Mouse (Mus musculus) limb, embryonic 10.5 days (tissue): ENCODE measurements around the gene Zmat3. TPM values are rescaled to one million over a fixed set of nuclear protein-coding genes. Genes with fewer than 3 reads are reported as not detected.

Experiments used
- DNase-seq: peaks from one replicate; pipeline ENCODE4 v3.0.0-alpha.2; 2017; ENCODE audit warnings: low spot score
- H3K27ac ChIP-seq: fragments of 300-500 bp; sonication (generic); 2 replicates; pipeline ENCODE4 v1.5.1; 2016; ENCODE audit warnings: mild to moderate bottlenecking
- H3K27me3 ChIP-seq: fragments of 300-500 bp; sonication (generic); 2 replicates; pipeline ENCODE4 v1.6.1; 2016; ENCODE audit warnings: low read depth, mild to moderate bottlenecking; ENCODE audit not compliant: poor library complexity, severe bottlenecking
- H3K36me3 ChIP-seq: fragments of 300-500 bp; sonication (generic); 2 replicates; pipeline ENCODE4 v1.6.1; 2016; ENCODE audit warnings: mild to moderate bottlenecking, moderate library complexity
- H3K4me1 ChIP-seq: fragments of 300-500 bp; sonication (generic); 2 replicates; pipeline ENCODE4 v1.6.1; 2016
- H3K4me3 ChIP-seq: fragments of 300-500 bp; sonication (generic); 2 replicates; pipeline ENCODE4 v1.5.1; 2016; ENCODE audit warnings: mild to moderate bottlenecking, moderate library complexity
- H3K9me3 ChIP-seq: fragments of 300-500 bp; sonication (generic); replicated peaks from 2 replicates; pipeline ENCODE4 v1.6.1; 2016; ENCODE audit warnings: mild to moderate bottlenecking
- WGBS: fragments of 180-500 bp; shearing (Covaris S2); methylation state at CpG from one replicate; pipeline ENCODE4 v1.1.7; 2016; 5-methylcytosine and 5-hydroxymethylcytosine counted together
- polyA plus RNA-seq: library from polyadenylated mRNA; unstranded; fragments of >200 nt; fragmentation: Nextera tagmentation; extraction: Ambion mirVana; gene quantifications from 2 replicates; pipeline ENCODE4 v1.2.1, GENCODE M21; 2016

Zmat3 gene
- polyA plus RNA-seq, 1 experiment from 2014 or later: 5.4 TPM

DNA sequence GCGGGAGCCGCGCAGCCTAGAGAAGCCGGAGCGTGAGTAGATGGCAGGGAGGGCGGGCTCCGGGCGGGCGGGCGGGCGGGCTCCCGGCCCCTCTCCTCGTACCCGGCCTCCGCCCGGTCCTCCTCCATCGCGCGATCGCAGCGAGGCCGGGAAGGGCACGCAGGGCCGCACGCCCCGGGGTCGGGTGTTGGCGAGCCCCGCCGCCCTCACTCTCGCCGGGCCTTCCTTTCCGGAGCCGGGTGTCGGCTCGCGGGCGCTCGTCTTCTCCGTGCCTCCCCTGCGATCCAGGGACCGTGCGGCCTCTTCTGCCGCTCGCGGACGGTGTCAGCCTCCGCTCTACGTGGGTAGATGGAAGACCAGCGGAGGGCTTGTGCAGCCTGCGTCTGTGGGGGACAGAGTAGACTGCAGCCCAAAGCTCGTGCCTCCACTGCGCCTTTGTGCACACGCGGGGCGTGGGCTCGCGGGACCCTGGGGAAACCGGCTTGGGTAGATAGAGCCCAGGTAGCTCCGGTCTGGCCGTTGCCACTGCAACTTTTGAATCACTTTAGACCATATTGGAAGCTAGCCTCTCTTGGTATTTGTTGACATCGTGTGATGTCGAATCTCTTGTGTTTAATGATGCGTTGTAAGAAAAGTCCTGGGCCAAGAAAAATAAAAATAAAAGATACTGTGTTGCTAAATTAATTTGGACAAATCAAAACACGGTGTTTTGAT, 31.8 kb upstream of the Zmat3 start, which contains the start of gene Pik3ca:
TSS of gene Pik3ca (plus strand) at position 211 of the 714 bp plus-strand sequence.
- peak; percentile 77 for DNase-seq
- no peaks in the 10 kb centered on the region for H3K9me3 ChIP-seq
- H3K27ac ChIP-seq: peak within 1 kb of the TSS; percentile 98
- H3K27me3 ChIP-seq: no peaks in the 10 kb centered on the region
- under 1% methylated on average over 65 of the region's 65 CpGs for WGBS
- H3K4me1 ChIP-seq: peaks cover 39% of the 10 kb centered on the region
- H3K36me3 ChIP-seq: no peaks in the 10 kb centered on the region
- peak within 1 kb of the TSS; percentile 89 for H3K4me3 ChIP-seq

DNA sequence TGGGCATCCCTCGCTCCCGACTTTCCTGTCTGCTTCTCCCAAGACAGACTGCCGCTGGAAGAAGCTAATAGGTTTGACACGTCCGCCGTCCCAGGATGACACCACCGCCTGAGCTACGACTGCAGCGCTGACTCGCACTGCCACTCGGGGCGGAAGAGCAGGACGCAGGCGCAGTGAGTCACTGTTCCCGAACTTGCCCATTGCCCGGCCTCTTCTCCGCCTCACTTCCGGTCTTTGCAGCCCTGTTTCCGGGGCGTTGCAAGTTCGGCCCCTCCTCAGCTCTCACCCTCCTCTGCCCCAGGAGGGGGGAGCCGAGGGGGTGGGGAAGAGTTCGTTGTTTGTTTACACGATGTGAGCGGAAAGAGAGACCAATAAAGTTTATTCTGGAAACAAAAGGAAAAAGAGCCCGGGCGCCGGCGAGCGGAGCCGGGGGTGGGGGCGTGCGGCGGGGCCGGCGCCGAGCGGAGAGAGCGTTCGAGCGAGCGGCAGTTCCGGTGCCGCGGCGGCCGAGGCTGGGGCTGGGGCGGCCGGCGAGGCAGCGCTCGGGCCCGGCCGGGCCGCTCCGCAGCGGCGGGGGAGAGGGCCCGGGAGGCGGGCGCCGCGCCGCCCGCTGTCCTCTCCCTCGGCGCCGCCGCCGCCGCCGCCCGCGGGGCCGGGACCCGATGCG, 31.1 kb upstream of the Zmat3 start:
- H3K36me3 ChIP-seq: no peaks in the 10 kb centered on the region
- peak overlapping the region; percentile 89 for H3K4me3 ChIP-seq
- no peaks in the 10 kb centered on the region for H3K27me3 ChIP-seq
- H3K27ac ChIP-seq: peak overlapping the region; percentile 98
- WGBS: 5% methylated on average over 73 of the region's 77 CpGs
- no peaks in the 10 kb centered on the region for H3K9me3 ChIP-seq
- DNase-seq: peak; percentile 98
- peaks cover 37% of the 10 kb centered on the region for H3K4me1 ChIP-seq

DNA sequence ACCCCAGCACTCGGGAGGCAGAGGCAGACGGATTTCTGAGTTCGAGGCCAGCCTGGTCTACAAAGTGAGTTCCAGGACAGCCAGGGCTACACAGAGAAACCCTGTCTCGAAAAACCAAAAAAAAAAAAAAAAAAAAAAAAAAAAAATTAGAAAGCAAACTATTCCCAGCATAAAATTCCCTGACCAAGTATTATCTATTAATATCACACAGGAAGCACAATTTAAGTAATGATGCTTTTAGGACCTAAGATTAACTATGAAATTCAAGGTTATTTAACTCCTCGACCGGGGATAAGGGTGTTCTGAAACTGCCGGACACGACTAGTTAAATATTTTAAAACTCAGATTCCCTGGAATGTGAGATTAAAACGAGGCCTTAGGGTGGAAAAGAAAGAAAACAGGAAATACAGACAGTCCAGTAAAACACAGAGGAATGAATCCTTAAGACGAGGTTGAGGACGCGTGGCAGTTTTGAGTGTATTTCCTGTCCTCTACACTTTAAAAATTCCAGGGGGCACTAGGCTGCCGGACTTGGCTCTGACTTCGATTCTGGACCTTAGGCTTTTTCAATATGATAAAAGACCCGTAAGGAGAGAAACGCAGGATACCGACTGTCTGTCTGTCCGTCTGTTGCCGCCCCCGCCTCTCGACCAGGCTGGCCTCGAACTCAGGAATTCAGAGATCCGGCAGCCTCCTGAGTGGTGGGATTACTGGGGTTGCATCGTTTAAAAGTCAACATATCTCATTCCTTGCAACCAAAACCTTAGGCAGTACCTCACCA, 30.1 kb upstream of the Zmat3 start:
- DNase-seq: peak; percentile 42
- Histone ChIP-seq H3K4me1 (peaks cover 32% of the 10 kb centered on the region), H3K9me3 (no peaks in the 10 kb centered on the region), H3K27me3 (no peaks in the 10 kb centered on the region), H3K4me3 (peak overlapping the region; percentile 89), H3K27ac (peak overlapping the region; percentile 98), H3K36me3 (no peaks in the 10 kb centered on the region)
- 36% methylated on average over 24 of the region's 24 CpGs for WGBS

DNA sequence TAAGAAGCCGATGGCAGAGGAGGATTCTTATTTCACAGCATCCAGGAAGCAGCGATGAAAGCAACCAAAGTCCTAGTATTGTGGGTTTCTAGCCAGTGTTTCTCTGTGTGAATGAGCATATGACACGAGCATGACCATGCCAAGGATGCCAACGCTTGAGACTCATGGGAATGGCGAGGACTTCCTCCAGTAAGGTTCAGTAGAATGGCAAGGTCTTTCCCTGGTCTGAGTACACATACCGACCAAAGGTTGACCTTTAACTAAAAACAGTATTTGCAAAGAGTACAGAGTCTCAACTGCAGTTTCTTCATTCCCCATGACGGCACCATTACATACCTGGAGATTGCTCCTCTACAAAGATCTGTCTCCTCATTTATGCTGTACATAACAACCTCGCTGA, 28.2 kb upstream of the Zmat3 start:
- Histone ChIP-seq H3K27me3 (no peaks in the 10 kb centered on the region), H3K9me3 (no peaks in the 10 kb centered on the region)

DNA sequence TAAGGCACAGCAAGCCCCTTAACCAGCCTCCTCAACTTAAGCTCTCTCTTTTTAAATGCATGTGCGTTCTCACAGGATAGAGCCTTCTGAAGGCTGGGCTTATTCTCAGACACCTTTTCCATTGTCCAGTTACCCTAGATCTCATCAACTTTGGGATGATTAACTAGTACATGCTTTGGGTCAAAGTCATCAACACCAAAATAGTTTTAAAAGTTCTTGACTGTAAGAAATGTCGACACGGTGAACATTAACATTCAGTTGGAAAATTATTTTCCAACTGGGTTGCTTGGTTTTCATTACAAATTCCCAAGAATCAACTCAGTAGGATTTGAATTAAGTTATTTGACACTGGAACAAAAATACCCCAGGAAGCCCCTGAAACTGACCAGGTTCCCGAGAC, 27.0 kb upstream of the Zmat3 start:
- WGBS: 92% methylated on average over 4 of the region's 4 CpGs
- Histone ChIP-seq H3K27ac (no peak overlapping the region), H3K4me1 (0 out of 2 replicates have a peak, but pooled peaks cover 5% of the 10 kb centered on the region), H3K9me3 (no peaks in the 10 kb centered on the region), H3K36me3 (no peaks in the 10 kb centered on the region), H3K27me3 (no peaks in the 10 kb centered on the region), H3K4me3 (no peak overlapping the region)
- DNase-seq: no peak

More for the DNA sequence above, 28.2 kb upstream of the Zmat3 start:
- WGBS: 88% methylated on average over 8 of the region's 8 CpGs
- no peak for DNase-seq
- Histone ChIP-seq H3K36me3 (no peaks in the 10 kb centered on the region), H3K4me3 (no peak overlapping the region), H3K27ac (no peak overlapping the region), H3K4me1 (peaks cover 13% of the 10 kb centered on the region)

DNA sequence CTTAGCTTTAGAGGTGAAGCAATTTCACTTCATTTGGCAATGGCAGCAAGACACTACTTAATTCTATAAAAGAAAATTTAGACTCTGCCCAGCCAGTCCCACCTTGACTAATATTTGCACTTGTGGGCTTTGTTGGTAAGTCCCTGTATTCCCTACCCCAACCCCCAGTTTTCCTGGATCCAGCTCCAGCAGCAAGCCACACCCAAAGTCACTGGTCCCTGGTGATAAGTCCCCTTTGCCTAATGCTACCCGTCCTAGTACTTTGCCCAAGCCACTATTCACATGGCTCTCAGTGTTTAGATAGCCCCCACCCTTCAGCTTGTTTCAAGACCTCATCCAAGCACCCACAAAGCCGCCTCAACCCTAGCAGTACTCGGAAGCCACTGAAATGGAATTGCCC, 15.7 kb upstream of the Zmat3 start:
- no peaks in the 10 kb centered on the region for H3K36me3 ChIP-seq
- H3K9me3 ChIP-seq: no peaks in the 10 kb centered on the region
- 84% methylated on average over 3 of the region's 3 CpGs for WGBS
- no peak overlapping the region for H3K27ac ChIP-seq
- no peak for DNase-seq
- H3K4me1 ChIP-seq: no peaks in the 10 kb centered on the region
- H3K27me3 ChIP-seq: no peaks in the 10 kb centered on the region
- H3K4me3 ChIP-seq: no peak overlapping the region

DNA sequence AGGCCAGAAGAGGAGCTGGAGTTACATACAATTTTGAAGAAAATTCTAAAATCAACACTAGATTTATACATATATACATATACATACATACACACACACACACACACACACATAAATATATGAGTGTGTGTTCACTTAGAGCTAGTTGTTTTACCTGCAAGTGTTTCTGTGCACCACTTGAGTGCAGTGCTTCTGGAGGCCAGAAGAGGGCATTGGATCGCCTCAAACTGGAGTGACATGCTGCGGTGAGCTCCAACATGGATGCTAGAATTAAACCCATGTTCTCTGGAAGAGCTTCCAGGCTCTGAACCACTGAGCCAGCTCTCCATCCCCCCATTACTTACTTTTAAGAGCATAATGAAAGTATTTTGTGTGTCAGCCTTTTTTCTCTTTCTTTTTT, 14.1 kb upstream of the Zmat3 start:
- DNase-seq: no peak
- Histone ChIP-seq H3K27ac (no peak overlapping the region), H3K4me1 (no peaks in the 10 kb centered on the region), H3K9me3 (no peaks in the 10 kb centered on the region), H3K27me3 (no peaks in the 10 kb centered on the region), H3K36me3 (no peaks in the 10 kb centered on the region), H3K4me3 (no peak overlapping the region)
- 37% methylated on average over 2 of the region's 2 CpGs for WGBS

DNA sequence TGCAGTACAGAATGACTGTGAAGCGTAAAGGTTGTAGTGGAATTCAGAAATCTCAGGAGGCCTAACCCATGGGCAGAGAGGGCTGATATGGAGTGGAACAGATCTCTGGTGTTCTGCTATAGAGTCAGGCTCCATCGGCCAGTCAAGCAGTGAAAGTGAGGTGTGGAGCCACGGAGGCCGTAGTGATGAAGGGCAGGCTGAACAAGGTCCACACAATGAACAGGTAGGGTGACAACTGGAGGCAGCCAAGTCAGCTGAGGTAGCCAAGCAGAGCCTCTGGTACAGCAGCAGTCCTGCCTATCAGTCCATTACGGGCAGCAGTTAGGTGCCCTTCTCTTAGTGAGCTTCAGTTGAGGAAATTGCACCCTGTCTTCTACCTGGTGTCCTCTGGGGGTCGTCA, 7.4 kb upstream of the Zmat3 start:
- H3K27me3 ChIP-seq: no peaks in the 10 kb centered on the region
- no peak overlapping the region for H3K27ac ChIP-seq
- no peak overlapping the region for H3K4me3 ChIP-seq
- DNase-seq: no peak
- H3K4me1 ChIP-seq: no peaks in the 10 kb centered on the region
- H3K9me3 ChIP-seq: no peaks in the 10 kb centered on the region
- 82% methylated on average over 6 of the region's 6 CpGs for WGBS
- no peaks in the 10 kb centered on the region for H3K36me3 ChIP-seq

DNA sequence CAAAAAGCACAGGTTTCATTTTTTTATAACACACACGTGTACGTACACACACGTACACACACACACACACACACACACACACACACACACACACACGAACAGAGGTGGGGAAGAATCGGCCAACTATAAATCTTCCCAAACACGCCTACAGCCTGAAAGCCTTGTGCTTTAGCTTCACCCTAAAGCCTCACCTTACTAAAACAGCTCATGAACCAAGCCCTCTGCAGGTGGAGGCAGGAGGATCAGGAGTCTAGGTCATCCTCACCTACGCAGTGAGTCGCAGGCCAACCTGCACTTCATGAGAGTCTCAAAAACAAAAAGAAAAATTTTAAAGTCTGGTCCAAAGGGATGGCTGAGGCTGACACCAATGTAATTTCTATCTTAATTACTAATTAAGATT, 6.7 kb upstream of the Zmat3 start:
- Histone ChIP-seq H3K9me3 (no peaks in the 10 kb centered on the region), H3K27ac (no peak overlapping the region), H3K4me1 (peaks cover 5% of the 10 kb centered on the region; the same call in 1 of the 2 replicates), H3K27me3 (no peaks in the 10 kb centered on the region), H3K36me3 (no peaks in the 10 kb centered on the region), H3K4me3 (no peak overlapping the region)
- WGBS: 85% methylated on average over 8 of the region's 8 CpGs
- no peak for DNase-seq

DNA sequence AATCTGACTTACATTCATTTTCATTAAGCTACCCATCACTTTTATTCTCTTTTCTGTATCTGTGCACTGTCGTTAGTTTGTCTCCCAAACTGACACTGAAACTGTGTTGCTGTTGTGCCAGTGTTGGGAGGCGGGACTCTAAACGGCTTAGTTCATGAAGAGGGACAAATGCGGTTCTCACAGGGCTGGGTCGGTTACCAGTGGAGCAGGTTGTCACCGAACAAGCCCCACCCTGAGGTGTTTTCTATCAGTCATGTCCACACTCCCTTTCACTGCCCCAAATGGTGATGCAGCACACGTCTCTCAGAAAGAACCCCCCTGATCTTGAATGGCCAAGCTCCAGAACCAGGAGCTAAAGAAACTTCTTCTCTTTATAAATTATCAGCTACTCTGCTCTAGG, 6.1 kb upstream of the Zmat3 start:
- Histone ChIP-seq H3K27ac (no peak overlapping the region), H3K27me3 (peaks cover under 1% of the 10 kb centered on the region; the same call in 1 of the 2 replicates), H3K36me3 (no peaks in the 10 kb centered on the region), H3K4me1 (peaks cover 6% of the 10 kb centered on the region; the same call in 1 of the 2 replicates), H3K9me3 (no peaks in the 10 kb centered on the region), H3K4me3 (no peak overlapping the region)
- no peak for DNase-seq
- 82% methylated on average over 7 of the region's 7 CpGs for WGBS

DNA sequence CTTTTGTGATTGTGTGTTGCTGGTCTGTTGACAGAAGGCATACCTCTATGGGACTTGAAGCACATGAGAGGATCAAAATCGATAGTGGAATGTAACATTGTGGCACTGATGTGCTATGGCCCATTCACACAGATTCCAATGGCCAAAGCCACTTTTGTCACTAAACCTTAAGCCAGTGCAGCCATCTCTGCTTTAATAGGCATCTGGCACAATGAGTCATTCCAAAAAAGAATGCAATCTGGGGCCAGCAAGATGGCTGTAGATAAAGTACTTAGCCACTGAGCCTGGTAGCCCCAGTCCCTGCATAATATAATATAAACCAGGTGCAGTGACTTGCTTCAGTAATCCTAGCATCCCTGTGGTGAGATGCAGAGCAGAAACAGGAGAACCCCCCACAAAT, 1.7 kb upstream of the Zmat3 start:
- peaks cover 9% of the 10 kb centered on the region for H3K27me3 ChIP-seq
- DNase-seq: no peak
- WGBS: 83% methylated on average over 1 of the region's 1 CpGs

DNA sequence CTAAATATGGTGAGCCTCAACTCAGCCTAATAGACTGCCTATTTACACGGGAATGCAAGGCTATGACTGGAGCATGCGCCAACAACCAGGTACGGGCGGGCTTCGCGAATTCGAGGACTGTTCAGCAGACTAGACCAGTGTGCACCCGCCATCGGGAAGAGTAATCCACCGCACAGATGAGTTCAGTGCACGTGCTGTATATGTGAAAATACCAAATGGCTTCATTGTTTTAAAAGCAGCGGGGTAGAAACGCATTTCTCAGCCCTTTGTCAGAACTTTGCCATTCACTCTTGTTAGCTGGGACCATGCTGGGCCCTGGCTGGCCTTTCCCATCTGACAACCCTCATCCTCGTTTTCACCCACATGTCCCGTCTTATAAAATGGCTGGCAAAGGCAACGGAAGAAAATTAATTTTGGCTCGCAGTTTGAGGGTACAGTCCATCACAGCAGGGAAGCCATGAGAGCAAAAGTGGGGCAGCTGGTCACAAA, 476 bp upstream of the Zmat3 start:
- Histone ChIP-seq H3K27ac (no peak overlapping the region), H3K4me1 (peaks cover 17% of the 10 kb centered on the region), H3K9me3 (no peaks in the 10 kb centered on the region), H3K36me3 (no peaks in the 10 kb centered on the region), H3K27me3 (peaks cover 9% of the 10 kb centered on the region), H3K4me3 (peak overlapping the region; percentile 80)
- WGBS: 72% methylated on average over 17 of the region's 17 CpGs
- DNase-seq: peak; percentile 36

More for the DNA sequence above, 1.7 kb upstream of the Zmat3 start:
- H3K27ac ChIP-seq: no peak overlapping the region
- peaks cover 16% of the 10 kb centered on the region for H3K4me1 ChIP-seq
- H3K4me3 ChIP-seq: no peak overlapping the region
- H3K9me3 ChIP-seq: no peaks in the 10 kb centered on the region
- no peaks in the 10 kb centered on the region for H3K36me3 ChIP-seq
